Mouse (Mus musculus): ENCODE data around the gene P4ha2. TPM values are rescaled to one million over a fixed set of nuclear protein-coding genes. Genes with fewer than 3 reads are reported as not detected.

The P4ha2 gene
- polyA plus RNA-seq, 1 experiment from 2014 or later = 6.8 TPM

- 3% methylated on average over 6 of the region's 6 CpGs for WGBS
- no peaks in the 10 kb centered on the region for H3K27me3 ChIP-seq (replicated peaks; ENCODE audit: control insufficient read depth, insufficient read depth, low read length)
- H3K4me2 ChIP-seq (ENCODE audit: low read length) = no peak overlapping the region
- H3K9me3 ChIP-seq (ENCODE audit: control insufficient read depth, low read length) = no peaks in the 10 kb centered on the region
- peaks cover 44% of the 10 kb centered on the region for H3K4me1 ChIP-seq (replicated peaks; ENCODE audit: control insufficient read depth, insufficient read depth, low read length)
- H3K36me3 ChIP-seq (ENCODE audit: control insufficient read depth, insufficient read depth) = no peaks in the 10 kb centered on the region
- H3K4me3 ChIP-seq (replicated peaks; ENCODE audit: low read length) = no peak overlapping the region
- peak overlapping the region; percentile 94 for H3K27ac ChIP-seq (ENCODE audit: low read length)
- H3K9ac ChIP-seq (replicated peaks; ENCODE audit: low read depth, low read length) = peak overlapping the region; percentile 44
- peak; percentile 83 for ATAC-seq
These were observed 41.3 kb upstream of the P4ha2 start for GRCm38 (mm10) chr11:54058643-54059042.

- WGBS = 53% methylated on average over 1 of the region's 1 CpGs
These were observed 40.4 kb upstream of the P4ha2 start for GRCm38 (mm10) chr11:54059526-54059925.

GRCm38 (mm10) chr11:54060316-54060715 is 39.6 kb upstream of the P4ha2 start:
- Histone ChIP-seq H3K27me3 (replicated peaks; ENCODE audit: control insufficient read depth, insufficient read depth, low read length) (no peaks in the 10 kb centered on the region), H3K4me1 (replicated peaks; ENCODE audit: control insufficient read depth, insufficient read depth, low read length) (peaks cover 44% of the 10 kb centered on the region), H3K9ac (replicated peaks; ENCODE audit: low read depth, low read length) (no peak overlapping the region), H3K27ac (ENCODE audit: low read length) (no peak overlapping the region), H3K9me3 (ENCODE audit: control insufficient read depth, low read length) (no peaks in the 10 kb centered on the region), H3K4me2 (ENCODE audit: low read length) (no peak overlapping the region), H3K36me3 (ENCODE audit: control insufficient read depth, insufficient read depth) (no peaks in the 10 kb centered on the region), H3K4me3 (replicated peaks; ENCODE audit: low read length) (no peak overlapping the region)
- WGBS = 59% methylated on average over 9 of the region's 9 CpGs
- no peak for ATAC-seq

More at GRCm38 (mm10) chr11:54059526-54059925, 40.4 kb upstream of the P4ha2 start:
- Histone ChIP-seq H3K9me3 (ENCODE audit: control insufficient read depth, low read length) (no peaks in the 10 kb centered on the region), H3K4me1 (replicated peaks; ENCODE audit: control insufficient read depth, insufficient read depth, low read length) (peaks cover 44% of the 10 kb centered on the region), H3K4me2 (ENCODE audit: low read length) (no peak overlapping the region), H3K27ac (ENCODE audit: low read length) (peak overlapping the region; percentile 94), H3K4me3 (replicated peaks; ENCODE audit: low read length) (no peak overlapping the region), H3K36me3 (ENCODE audit: control insufficient read depth, insufficient read depth) (no peaks in the 10 kb centered on the region), H3K9ac (replicated peaks; ENCODE audit: low read depth, low read length) (no peak overlapping the region), H3K27me3 (replicated peaks; ENCODE audit: control insufficient read depth, insufficient read depth, low read length) (no peaks in the 10 kb centered on the region)
- ATAC-seq = no peak

- no peaks in the 10 kb centered on the region for H3K27me3 ChIP-seq (replicated peaks; ENCODE audit: control insufficient read depth, insufficient read depth, low read length)
- H3K9ac ChIP-seq (replicated peaks; ENCODE audit: low read depth, low read length) = no peak overlapping the region
- peaks cover 47% of the 10 kb centered on the region for H3K4me1 ChIP-seq (replicated peaks; ENCODE audit: control insufficient read depth, insufficient read depth, low read length)
- H3K36me3 ChIP-seq (ENCODE audit: control insufficient read depth, insufficient read depth) = no peaks in the 10 kb centered on the region
- no peaks in the 10 kb centered on the region for H3K9me3 ChIP-seq (ENCODE audit: control insufficient read depth, low read length)
- ATAC-seq = no peak
- no peak overlapping the region for H3K4me2 ChIP-seq (ENCODE audit: low read length)
- no peak overlapping the region for H3K4me3 ChIP-seq (replicated peaks; ENCODE audit: low read length)
- 36% methylated on average over 12 of the region's 12 CpGs for WGBS
- peak overlapping the region; percentile 47 for H3K27ac ChIP-seq (ENCODE audit: low read length)
These were observed 37.7 kb upstream of the P4ha2 start for GRCm38 (mm10) chr11:54062086-54062752.

- WGBS = 59% methylated on average over 9 of the region's 9 CpGs
- no peak overlapping the region for H3K4me2 ChIP-seq (ENCODE audit: low read length)
- no peaks in the 10 kb centered on the region for H3K36me3 ChIP-seq (ENCODE audit: control insufficient read depth, insufficient read depth)
- no peaks in the 10 kb centered on the region for H3K9me3 ChIP-seq (ENCODE audit: control insufficient read depth, low read length)
- H3K4me1 ChIP-seq (replicated peaks; ENCODE audit: control insufficient read depth, insufficient read depth, low read length) = peaks cover 48% of the 10 kb centered on the region
- peak overlapping the region; percentile 47 for H3K27ac ChIP-seq (ENCODE audit: low read length)
- no peak overlapping the region for H3K9ac ChIP-seq (replicated peaks; ENCODE audit: low read depth, low read length)
- ATAC-seq = no peak
- H3K27me3 ChIP-seq (replicated peaks; ENCODE audit: control insufficient read depth, insufficient read depth, low read length) = no peaks in the 10 kb centered on the region
- H3K4me3 ChIP-seq (replicated peaks; ENCODE audit: low read length) = no peak overlapping the region
These were observed 37.0 kb upstream of the P4ha2 start for GRCm38 (mm10) chr11:54062753-54063471.

- WGBS = 88% methylated on average over 10 of the region's 10 CpGs
- Histone ChIP-seq H3K9me3 (ENCODE audit: control insufficient read depth, low read length) (no peaks in the 10 kb centered on the region), H3K27ac (ENCODE audit: low read length) (no peak overlapping the region), H3K4me3 (replicated peaks; ENCODE audit: low read length) (no peak overlapping the region), H3K4me1 (replicated peaks; ENCODE audit: control insufficient read depth, insufficient read depth, low read length) (peaks cover 47% of the 10 kb centered on the region), H3K36me3 (ENCODE audit: control insufficient read depth, insufficient read depth) (no peaks in the 10 kb centered on the region), H3K27me3 (replicated peaks; ENCODE audit: control insufficient read depth, insufficient read depth, low read length) (no peaks in the 10 kb centered on the region), H3K9ac (replicated peaks; ENCODE audit: low read depth, low read length) (no peak overlapping the region), H3K4me2 (ENCODE audit: low read length) (no peak overlapping the region)
- ATAC-seq = no peak
These were observed 36.5 kb upstream of the P4ha2 start for GRCm38 (mm10) chr11:54063472-54063775.

GRCm38 (mm10) chr11:54064412-54064978 is 35.4 kb upstream of the P4ha2 start:
- H3K36me3 ChIP-seq (ENCODE audit: control insufficient read depth, insufficient read depth) = no peaks in the 10 kb centered on the region
- no peak overlapping the region for H3K27ac ChIP-seq (ENCODE audit: low read length)
- no peak for ATAC-seq
- H3K9ac ChIP-seq (replicated peaks; ENCODE audit: low read depth, low read length) = no peak overlapping the region
- WGBS = 75% methylated on average over 3 of the region's 3 CpGs
- no peaks in the 10 kb centered on the region for H3K9me3 ChIP-seq (ENCODE audit: control insufficient read depth, low read length)
- no peak overlapping the region for H3K4me2 ChIP-seq (ENCODE audit: low read length)
- no peaks in the 10 kb centered on the region for H3K27me3 ChIP-seq (replicated peaks; ENCODE audit: control insufficient read depth, insufficient read depth, low read length)
- no peak overlapping the region for H3K4me3 ChIP-seq (replicated peaks; ENCODE audit: low read length)
- peaks cover 42% of the 10 kb centered on the region for H3K4me1 ChIP-seq (replicated peaks; ENCODE audit: control insufficient read depth, insufficient read depth, low read length)

- Histone ChIP-seq H3K36me3 (ENCODE audit: control insufficient read depth, insufficient read depth) (no peaks in the 10 kb centered on the region), H3K27me3 (replicated peaks; ENCODE audit: control insufficient read depth, insufficient read depth, low read length) (no peaks in the 10 kb centered on the region), H3K9me3 (ENCODE audit: control insufficient read depth, low read length) (no peaks in the 10 kb centered on the region), H3K9ac (replicated peaks; ENCODE audit: low read depth, low read length) (no peak overlapping the region), H3K27ac (ENCODE audit: low read length) (no peak overlapping the region), H3K4me3 (replicated peaks; ENCODE audit: low read length) (no peak overlapping the region), H3K4me1 (replicated peaks; ENCODE audit: control insufficient read depth, insufficient read depth, low read length) (peaks cover 36% of the 10 kb centered on the region), H3K4me2 (ENCODE audit: low read length) (no peak overlapping the region)
- WGBS = 89% methylated on average over 12 of the region's 12 CpGs
- no peak for ATAC-seq
These were observed 34.6 kb upstream of the P4ha2 start for GRCm38 (mm10) chr11:54065106-54065914.

- 91% methylated on average over 4 of the region's 4 CpGs for WGBS
- no peaks in the 10 kb centered on the region for H3K27me3 ChIP-seq (replicated peaks; ENCODE audit: control insufficient read depth, insufficient read depth, low read length)
- no peak overlapping the region for H3K9ac ChIP-seq (replicated peaks; ENCODE audit: low read depth, low read length)
- H3K4me2 ChIP-seq (ENCODE audit: low read length) = no peak overlapping the region
- H3K9me3 ChIP-seq (ENCODE audit: control insufficient read depth, low read length) = no peaks in the 10 kb centered on the region
- no peaks in the 10 kb centered on the region for H3K36me3 ChIP-seq (ENCODE audit: control insufficient read depth, insufficient read depth)
- no peak overlapping the region for H3K27ac ChIP-seq (ENCODE audit: low read length)
- no peak for ATAC-seq
- H3K4me1 ChIP-seq (replicated peaks; ENCODE audit: control insufficient read depth, insufficient read depth, low read length) = peaks cover 33% of the 10 kb centered on the region
- H3K4me3 ChIP-seq (replicated peaks; ENCODE audit: low read length) = no peak overlapping the region
These were observed 34.0 kb upstream of the P4ha2 start for GRCm38 (mm10) chr11:54065915-54066178.
